Mouse (Mus musculus) megakaryocyte, embryonic 14.5 days (primary cell): ENCODE measurements around the gene Ube4b.

Experiments used
- FLI1 ChIP-seq: IDR thresholded peaks from 2 replicates; pipeline ENCODE4 v1.6.1; 2012; ENCODE audit warnings: low read length, inconsistent platforms, mixed read lengths
- GATA1 ChIP-seq: IDR thresholded peaks from 3 replicates; pipeline ENCODE4 v1.6.1; 2012; ENCODE audit warnings: mixed read lengths, low read length, inconsistent platforms, borderline replicate concordance

DNA sequence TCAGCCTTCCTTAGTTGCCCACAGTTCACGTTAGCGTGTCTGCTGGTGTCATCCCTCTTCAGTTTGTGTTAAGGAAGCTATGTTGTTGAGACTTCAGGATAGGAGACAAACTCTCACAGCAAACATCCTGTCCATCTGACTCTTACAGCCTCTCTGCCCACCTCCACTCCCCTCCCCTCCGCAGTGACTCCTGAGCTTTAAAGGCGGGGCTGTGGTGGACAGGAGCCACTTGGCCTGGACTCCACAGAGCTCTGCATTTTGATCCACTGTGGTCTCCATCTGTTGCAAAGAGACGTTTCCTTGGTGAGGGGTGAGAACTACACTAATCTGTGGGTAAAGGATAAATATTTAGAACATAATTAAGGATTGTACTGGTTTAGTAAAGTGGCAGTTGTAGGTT lies 133.6 kb downstream of the Ube4b start:
- no peak for TF ChIP-seq GATA1
- no peak for TF ChIP-seq FLI1
